Mouse (Mus musculus): Measurements from ENCODE around the gene Gm14412. TPM values are rescaled to one million over a fixed set of nuclear protein-coding genes. Genes with fewer than 3 reads are reported as not detected.
"Not testable (repeated sequence)": the region's sequence is repeated elsewhere in the genome, so short reads cannot be mapped to it uniquely, and the experiment has no call there.

Gene Gm14412
- 0.64 and 2.4 TPM in 2 replicates for total RNA-seq (2015)
- total RNA-seq (2017), result 0.14 and 0.54 TPM in 2 replicates

GRCm38 (mm10) chr2:177324257-177324733, at the start of gene Gm14412:
Gene Gm14412, minus strand, starts transcription at chr2:177324307.
- not testable (repeated sequence) for ATAC-seq (replicated peaks; ENCODE audit: poor library complexity)

DNA sequence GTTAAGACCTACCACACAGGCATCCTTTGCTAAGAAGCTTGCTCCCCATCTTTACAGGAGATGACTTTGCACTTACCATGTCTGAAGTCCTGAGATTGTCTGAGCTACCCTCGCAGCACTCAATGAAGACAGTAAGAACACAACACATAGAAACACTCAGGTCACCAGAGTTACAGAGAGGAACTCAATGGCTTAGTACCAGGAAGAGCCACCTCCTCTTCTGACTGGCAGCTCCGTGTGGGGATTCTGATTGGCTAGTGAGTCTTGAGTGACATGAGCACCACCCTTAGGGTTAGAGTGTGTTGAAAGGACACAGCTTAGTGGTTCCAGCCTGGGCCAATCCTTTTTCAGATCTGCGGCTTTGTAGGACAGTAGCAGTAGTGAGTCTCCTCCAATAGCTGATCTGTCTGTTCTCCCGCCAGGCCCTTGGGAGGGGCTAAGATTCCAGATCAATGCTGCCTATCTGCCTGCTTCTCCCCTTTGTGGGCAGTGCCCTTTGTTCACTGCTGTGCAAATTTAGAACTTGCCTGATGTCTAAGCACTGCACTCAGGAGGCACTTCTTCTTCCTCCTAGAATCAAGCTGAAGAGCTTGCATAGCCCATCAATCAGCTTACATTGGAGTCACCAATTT, 5.7 kb upstream of the Gm14412 start:
- ATAC-seq (replicated peaks; ENCODE audit: poor library complexity), result not testable (repeated sequence)

DNA sequence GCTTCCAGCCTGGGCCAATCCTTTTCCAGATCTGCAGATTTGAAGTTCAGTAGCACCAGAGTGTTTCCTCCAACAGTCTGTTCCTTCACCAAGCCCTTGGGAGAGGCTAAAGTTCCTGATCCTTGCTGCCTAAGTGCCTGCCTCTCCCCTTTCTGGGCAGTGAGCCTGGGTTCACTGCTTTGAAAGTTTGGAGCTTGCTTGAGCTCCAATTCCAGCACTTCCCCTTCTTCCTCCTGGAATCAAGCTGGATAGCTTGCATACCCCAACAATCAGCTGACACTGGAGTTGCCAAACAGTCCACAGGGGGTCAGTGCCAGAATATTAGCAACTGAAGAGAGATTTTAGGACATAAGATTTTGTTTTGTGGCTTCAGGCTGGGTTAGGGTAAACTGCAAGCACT, 2.7 kb downstream of the Gm14412 start:
- not testable (repeated sequence) for ATAC-seq (replicated peaks; ENCODE audit: poor library complexity)

GRCm38 (mm10) chr2:177320786-177321320, 3.3 kb downstream of the Gm14412 start:
- ATAC-seq (replicated peaks; ENCODE audit: poor library complexity), result not testable (repeated sequence)

DNA sequence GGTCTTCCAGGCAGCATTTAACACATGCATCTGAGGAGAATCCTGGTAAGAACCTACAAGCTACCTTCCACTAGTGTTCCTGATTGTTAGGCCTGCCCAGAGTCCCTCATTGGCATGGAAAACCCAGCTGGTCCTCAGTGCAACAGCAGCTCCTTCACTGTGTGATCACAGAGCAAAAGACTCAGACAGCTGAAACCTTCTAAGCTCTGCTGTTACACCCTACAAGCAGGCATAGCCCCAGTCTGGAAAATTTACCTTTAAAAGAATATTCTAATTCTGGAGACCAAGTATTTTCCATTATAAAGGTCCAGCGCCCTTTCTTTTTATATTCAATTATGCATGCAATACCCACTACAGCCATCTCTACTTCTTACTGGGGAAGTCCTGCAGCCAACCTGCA, 5.1 kb downstream of the Gm14412 start:
- no peak for ATAC-seq (replicated peaks; ENCODE audit: poor library complexity)

DNA sequence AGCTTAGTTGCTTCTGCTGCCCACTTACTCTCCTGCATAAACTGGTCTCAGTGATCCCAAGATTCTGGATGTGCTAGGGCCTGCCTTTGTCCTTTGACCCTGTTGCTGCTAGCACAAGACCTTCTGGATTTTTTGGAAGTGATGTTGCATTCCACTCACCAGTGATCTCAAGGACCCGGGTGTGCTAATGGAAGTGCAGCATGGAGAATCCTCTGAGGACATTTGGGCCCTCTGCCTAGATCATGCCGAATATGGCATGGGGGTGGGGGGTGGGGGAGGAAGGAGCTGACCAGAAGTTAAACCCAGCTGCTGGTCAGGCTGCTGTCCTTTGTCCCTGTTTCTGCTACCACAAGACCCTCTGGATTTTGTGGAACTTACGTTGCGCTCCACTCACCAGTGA, 14.5 kb downstream of the Gm14412 start:
- not testable (repeated sequence) for ATAC-seq (replicated peaks; ENCODE audit: poor library complexity)

- ATAC-seq (replicated peaks; ENCODE audit: poor library complexity), result not testable (repeated sequence)
Measured at GRCm38 (mm10) chr2:177304980-177305379, 19.1 kb downstream of the Gm14412 start.

GRCm38 (mm10) chr2:177283701-177284100, 40.4 kb downstream of the Gm14412 start:
- not testable (repeated sequence) for ATAC-seq (replicated peaks; ENCODE audit: poor library complexity)

GRCm38 (mm10) chr2:177277754-177278153, 46.4 kb downstream of the Gm14412 start:
- not testable (repeated sequence) for ATAC-seq (replicated peaks; ENCODE audit: poor library complexity)

- not testable (repeated sequence) for ATAC-seq (replicated peaks; ENCODE audit: poor library complexity)
Measured at GRCm38 (mm10) chr2:177272237-177272636, 51.9 kb downstream of the Gm14412 start.

- ATAC-seq (replicated peaks; ENCODE audit: poor library complexity), result not testable (repeated sequence)
Measured at GRCm38 (mm10) chr2:177266936-177267335, 57.2 kb downstream of the Gm14412 start, which contains the start of gene Gm14409. Gene Gm14409, minus strand, starts transcription at chr2:177267036.

Other genes with a start within 250 kb of the Gm14412 start
- gene Gm14401, start 250.0 kb downstream of the Gm14412 start, total RNA-seq (2015), result 0.32 TPM in 1 of 2 replicates, not detected in the other
- not detected in 2 replicates for gene Gm14401, start 250.0 kb downstream of the Gm14412 start, total RNA-seq (2017)
- 17.1 and 20.0 TPM in 2 replicates for gene Gm14410, start 117.9 kb downstream of the Gm14412 start, total RNA-seq (2015)
- gene Gm14410, start 117.9 kb downstream of the Gm14412 start, total RNA-seq (2017), result 11.4 and 14.2 TPM in 2 replicates
- gene Gm14409, start 57.3 kb downstream of the Gm14412 start, total RNA-seq (2015), result not detected in 2 replicates
- 0.74 TPM in 1 of 2 replicates, not detected in the other for gene Gm14409, start 57.3 kb downstream of the Gm14412 start, total RNA-seq (2017)
- gene Gm14418, start 74.0 kb upstream of the Gm14412 start, total RNA-seq (2015), result 2.6 and 4.9 TPM in 2 replicates
- gene Gm14418, start 74.0 kb upstream of the Gm14412 start, total RNA-seq (2017), result 1.6 and 4.4 TPM in 2 replicates
- gene Zfp970, start 140.4 kb upstream of the Gm14412 start, total RNA-seq (2015), result 9.1 and 11.9 TPM in 2 replicates
- gene Zfp970, start 140.4 kb upstream of the Gm14412 start, total RNA-seq (2017), result 11.0 and 12.3 TPM in 2 replicates
- gene Gm14403, start 173.9 kb upstream of the Gm14412 start, total RNA-seq (2015), result 5.8 and 9.2 TPM in 2 replicates
- 4.9 and 8.5 TPM in 2 replicates for gene Gm14403, start 173.9 kb upstream of the Gm14412 start, total RNA-seq (2017)